ENCODE assay signal across 8 mouse cellular contexts in genomic region chr4:141617299-141617698, GRCm38 (mm10). TPM values are rescaled to one million over a fixed set of nuclear protein-coding genes. Genes with fewer than 3 reads are reported as not detected.
A peak's percentile ranks its signal among the peaks of the same experiment; 100 is the strongest.
DNase-seq lines count a peak whose midpoint lies in the region; ATAC-seq and TF ChIP-seq lines count a peak whose summit lies in the region.

No protein-coding gene starts in this region.

- peak overlapping the region; percentile 16; the same call in 1 of the 2 replicates for H3K4me3 ChIP-seq in hindbrain, embryonic 12.5 days

- peak overlapping the region; percentile 46 for H3K4me2 ChIP-seq in hindbrain, embryonic 12.5 days (replicated peaks)

- ATAC-seq in hindbrain, embryonic 12.5 days (ENCODE audit: low FRiP score): no peak

- DNase-seq in MEL-GATA-1-ER (ENCODE audit: extremely low read depth, low read depth) (peak; percentile 28), adipocyte (ENCODE audit: low spot score) (no peak)
- DNase-seq in brain, embryonic 14.5 days (ENCODE audit: low read depth): peak; percentile 61
- peak; percentile 50 to 63 for DNase-seq in frontal cortex, postnatal 10 days (ENCODE audit: low spot score in 2 of 2)
- peak; percentile 49 to 53 for DNase-seq in layer of hippocampus, postnatal 36 days
- DNase-seq in lung, postnatal 25 days (ENCODE audit: low spot score): peak; percentile 69
- DNase-seq in right cerebral cortex, adult 2 months (ENCODE audit: low spot score in 2 of 2): peak; percentile 43 to 51

- no peaks in the 10 kb centered on the region for H3K36me3 ChIP-seq in hindbrain, embryonic 12.5 days

- H3K4me1 ChIP-seq in hindbrain, embryonic 12.5 days: peaks cover 7% of the 10 kb centered on the region

- H3K9ac ChIP-seq in hindbrain, embryonic 12.5 days: 0 out of 2 replicates have a peak overlapping the region, but pooled peaks have one; percentile 18

- H3K9me3 ChIP-seq in hindbrain, embryonic 12.5 days (replicated peaks): no peaks in the 10 kb centered on the region

- 5% methylated on average over 20 of the region's 20 CpGs for WGBS in hindbrain, embryonic 12.5 days

- no peak for TF ChIP-seq POLR2A in brain, embryonic 14.5 days (IDR thresholded peaks at IDR 0.05; ENCODE audit: borderline replicate concordance, extremely low read depth, insufficient read depth, insufficient read length, poor library complexity, severe bottlenecking)

- peak; percentile 54 for TF ChIP-seq CTCF in brain, embryonic 14.5 days (IDR thresholded peaks at IDR 0.05; ENCODE audit: borderline replicate concordance, extremely low read depth, insufficient read depth, insufficient read length)

- H3K27me3 ChIP-seq in hindbrain, embryonic 12.5 days: peaks cover 8% of the 10 kb centered on the region; the same call in 1 of the 2 replicates

- no peak overlapping the region for H3K27ac ChIP-seq in hindbrain, embryonic 12.5 days

RNA-seq across cellular contexts. Expression of gene Tmem82, which starts 1.1 kb away (rescaled TPM):
- 0.14 and 0.44 TPM in 2 replicates for polyA plus RNA-seq in brain, embryonic 14.5 days (2012; rRNA removed)
- polyA plus RNA-seq in hindbrain, embryonic 12.5 days (2016; fragmentation: Nextera tagmentation; extraction: Ambion mirVana): 0.29 and 0.50 TPM in 2 replicates
- total RNA-seq in layer of hippocampus, postnatal 36 days (2021): under 1 TPM; 0.28 to 0.42 TPM

RNA-seq across cellular contexts. Expression of gene Slc25a34, which starts 6.3 kb away (rescaled TPM):
- polyA plus RNA-seq in brain, embryonic 14.5 days (2012; rRNA removed): 0.40 and 0.42 TPM in 2 replicates
- polyA plus RNA-seq in hindbrain, embryonic 12.5 days (2016; fragmentation: Nextera tagmentation; extraction: Ambion mirVana): not detected in 2 replicates
- total RNA-seq in layer of hippocampus, postnatal 36 days (2021): 1 to 10 TPM; 2.6 to 2.9 TPM

RNA-seq across cellular contexts. Expression of gene Fblim1, which starts 11.4 kb away (rescaled TPM):
- 34.7 and 50.7 TPM in 2 replicates for polyA plus RNA-seq in brain, embryonic 14.5 days (2012; rRNA removed)
- 49.1 and 57.9 TPM in 2 replicates for polyA plus RNA-seq in hindbrain, embryonic 12.5 days (2016; fragmentation: Nextera tagmentation; extraction: Ambion mirVana)
- 1 to 10 TPM in 1 of 2 experiments, under 1 TPM in 1; 0.50 to 1.0 TPM for total RNA-seq in layer of hippocampus, postnatal 36 days (2021)

RNA-seq across cellular contexts. Expression of gene Plekhm2, which starts 47.4 kb away (rescaled TPM):
- 55.0 and 56.0 TPM in 2 replicates for polyA plus RNA-seq in brain, embryonic 14.5 days (2012; rRNA removed)
- 6.3 and 7.6 TPM in 2 replicates for polyA plus RNA-seq in hindbrain, embryonic 12.5 days (2016; fragmentation: Nextera tagmentation; extraction: Ambion mirVana)
- 10 to 100 TPM; 67.4 to 81.7 TPM for total RNA-seq in layer of hippocampus, postnatal 36 days (2021)
